Mouse (Mus musculus): Measurements from ENCODE around the gene Tnfrsf13b. TPM values are rescaled to one million over a fixed set of nuclear protein-coding genes. Genes with fewer than 3 reads are reported as not detected.

The Tnfrsf13b gene
- polyA plus RNA-seq (2021; fragmentation: Nextera tagmentation): 2.4 and 2.8 TPM in 2 replicates
- long read RNA-seq, experiment 1, transcript Tnfrsf13b-205 (3 exons, 764 nt): major isoform, 22 of 25 reads
- long read RNA-seq, experiment 1, partial matches to known transcripts: 1 of 25 reads
- long read RNA-seq, experiment 1, other reads (novel, unspliced or antisense): 0 of 25 reads
- long read RNA-seq, experiment 2, transcript Tnfrsf13b-205 (3 exons, 764 nt): major isoform, 6 of 6 reads
- long read RNA-seq, experiment 2, partial matches to known transcripts: 0 of 6 reads
- long read RNA-seq, experiment 2, other reads (novel, unspliced or antisense): 0 of 6 reads

DNA sequence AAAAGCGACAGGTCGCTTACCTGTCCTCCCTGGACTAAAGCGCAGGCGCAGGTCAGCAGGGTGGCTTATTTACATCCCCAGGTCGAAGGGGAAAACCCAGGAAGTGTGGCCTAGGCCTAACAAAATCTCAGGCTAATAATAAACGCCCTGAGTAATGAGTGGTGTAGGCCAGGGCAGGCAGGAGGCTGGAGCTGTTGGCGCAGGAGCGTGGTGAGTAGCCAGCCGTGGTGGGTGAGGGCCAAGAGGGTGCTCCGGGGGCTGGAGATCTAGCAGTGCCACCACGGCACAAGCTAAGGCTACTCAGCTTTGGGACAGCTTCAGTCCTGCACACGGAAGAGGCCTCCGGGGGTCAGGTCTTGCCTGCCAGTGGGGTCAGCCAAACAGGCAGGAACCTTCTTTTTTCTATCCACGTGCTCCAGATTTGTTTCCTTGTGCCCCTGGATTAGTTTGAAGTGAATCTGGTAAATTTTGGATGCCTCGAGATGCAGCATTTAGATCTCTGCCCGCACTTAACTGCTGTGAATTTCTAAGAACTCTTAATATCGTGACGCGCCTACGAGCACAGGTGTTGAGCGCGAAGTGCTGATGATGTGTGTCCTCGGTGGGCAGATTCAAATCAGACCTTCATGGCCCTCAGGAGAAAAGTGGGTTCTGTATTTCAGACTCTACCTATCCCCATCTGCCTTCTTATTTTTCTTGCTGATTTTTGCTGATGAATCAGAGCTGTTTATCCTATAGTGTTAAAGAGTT is at the start of gene Tnfrsf13b:
Gene Tnfrsf13b, plus strand, starts transcription at position 150 of the 750 bp plus-strand sequence.

DNA sequence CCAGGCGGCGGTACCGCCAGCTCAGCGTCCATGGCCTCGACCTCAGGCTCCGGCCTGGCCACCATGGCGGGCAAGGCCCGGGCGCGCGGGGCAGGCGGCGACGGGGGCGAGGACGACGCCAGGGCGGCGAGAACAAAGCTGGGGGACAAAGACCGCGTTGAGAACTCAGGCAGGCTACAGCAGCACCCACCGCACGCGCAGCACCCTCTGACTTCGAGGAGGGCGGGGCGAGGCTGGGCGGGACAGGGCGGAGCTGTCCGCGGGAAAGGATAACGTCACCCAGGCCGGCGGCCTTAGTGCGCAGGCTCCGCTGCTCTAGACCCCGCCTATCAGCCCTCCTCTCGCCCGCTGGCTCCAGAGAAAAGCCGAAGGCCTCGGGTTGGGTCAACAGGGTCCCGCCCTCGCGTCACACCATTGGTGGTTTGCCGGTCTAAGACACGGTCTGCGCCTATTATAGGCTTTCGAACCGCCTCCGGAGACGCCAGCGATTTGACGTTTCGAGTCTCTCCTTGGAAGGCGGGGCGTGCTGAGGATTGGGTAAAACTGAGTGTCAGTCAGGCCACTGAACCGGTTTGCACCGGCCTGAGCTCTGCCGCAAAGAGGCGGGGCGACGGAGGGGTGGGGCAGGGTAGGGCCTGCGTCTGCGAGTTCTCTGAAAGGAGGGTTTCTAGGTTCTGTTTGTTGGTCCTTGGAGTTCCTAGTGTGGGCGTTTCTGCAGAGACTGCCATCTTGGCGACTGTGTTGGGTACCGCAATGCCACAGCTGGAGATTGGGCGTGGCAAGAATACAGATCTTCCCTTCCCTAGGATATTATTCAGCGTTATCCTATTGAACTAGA is 48.5 kb downstream of the Tnfrsf13b start, which contains the start of gene Usp22:
Gene Usp22, minus strand, starts transcription at position 235 of the 838 bp plus-strand sequence.

Other genes with a start within 250 kb of the Tnfrsf13b start
- gene Tmem11, start 247.5 kb upstream of the Tnfrsf13b start, polyA plus RNA-seq (2021; fragmentation: Nextera tagmentation): 39.2 and 44.9 TPM in 2 replicates
- 7.3 and 11.1 TPM in 2 replicates for gene Natd1, start 212.0 kb upstream of the Tnfrsf13b start, polyA plus RNA-seq (2021; fragmentation: Nextera tagmentation)
- 11.1 and 11.5 TPM in 2 replicates for gene Map2k3, start 194.7 kb upstream of the Tnfrsf13b start, polyA plus RNA-seq (2021; fragmentation: Nextera tagmentation)
- gene Kcnj12, start 104.2 kb upstream of the Tnfrsf13b start, polyA plus RNA-seq (2021; fragmentation: Nextera tagmentation): 2.7 and 8.1 TPM in 2 replicates
- 140 and 154 TPM in 2 replicates for gene Usp22, start 48.3 kb downstream of the Tnfrsf13b start, polyA plus RNA-seq (2021; fragmentation: Nextera tagmentation)
- 2.4 and 2.6 TPM in 2 replicates for gene Aldh3a1, start 80.8 kb downstream of the Tnfrsf13b start, polyA plus RNA-seq (2021; fragmentation: Nextera tagmentation)
- gene Aldh3a2, start 140.7 kb downstream of the Tnfrsf13b start, polyA plus RNA-seq (2021; fragmentation: Nextera tagmentation): 23.9 and 30.1 TPM in 2 replicates
- not detected in 2 replicates for gene Slc47a2, start 216.1 kb downstream of the Tnfrsf13b start, polyA plus RNA-seq (2021; fragmentation: Nextera tagmentation)